Mouse (Mus musculus) limb, embryonic 11.5 days (tissue): ENCODE data around the gene Ccdc86. TPM values are rescaled to one million over a fixed set of nuclear protein-coding genes. Genes with fewer than 3 reads are reported as not detected.

Experiments
- ATAC-seq: fragments of 200-750 bp; cut with Nextera tagmentation; 2 replicates; pipeline ENCODE4 v1.8.0; 2017; ENCODE audit warnings: low read depth; ENCODE audit not compliant: insufficient number of reproducible peaks, low FRiP score, low TSS enrichment
- DNase-seq: peaks from one replicate; pipeline ENCODE4 v3.0.0-alpha.2; 2015; ENCODE audit warnings: low spot score
- H3K27ac ChIP-seq: fragments of 300-500 bp; sonication (generic); replicated peaks from 2 replicates; pipeline ENCODE4 v1.5.1; 2014; ENCODE audit warnings: low read depth, mild to moderate bottlenecking, low read length
- H3K27me3 ChIP-seq: fragments of 300-500 bp; sonication (generic); 2 replicates; pipeline ENCODE4 v1.6.1; 2014; ENCODE audit warnings: mild to moderate bottlenecking, low read length, mixed read lengths; ENCODE audit not compliant: control insufficient read depth, insufficient read depth
- H3K36me3 ChIP-seq: fragments of 300-500 bp; sonication (generic); 2 replicates; pipeline ENCODE4 v1.6.1; 2014; ENCODE audit warnings: mild to moderate bottlenecking, low read length, moderate library complexity, mixed read lengths; ENCODE audit not compliant: control insufficient read depth, insufficient read depth
- H3K4me1 ChIP-seq: fragments of 300-500 bp; sonication (generic); 2 replicates; pipeline ENCODE4 v1.6.1; 2014; ENCODE audit warnings: low read length, mixed read lengths; ENCODE audit not compliant: control insufficient read depth, insufficient read depth
- H3K4me2 ChIP-seq: fragments of 300-500 bp; sonication (generic); 2 replicates; pipeline ENCODE4 v1.6.1; 2014; ENCODE audit warnings: low read depth, mild to moderate bottlenecking, moderate library complexity; ENCODE audit not compliant: severe bottlenecking
- H3K4me3 ChIP-seq: fragments of 300-500 bp; sonication (generic); 2 replicates; pipeline ENCODE4 v1.5.1; 2014; ENCODE audit warnings: low read depth, low read length
- H3K9ac ChIP-seq: fragments of 300-500 bp; sonication (generic); 2 replicates; pipeline ENCODE4 v1.6.1; 2014; ENCODE audit warnings: mild to moderate bottlenecking, low read length
- H3K9me3 ChIP-seq: fragments of 300-500 bp; sonication (generic); 2 replicates; pipeline ENCODE4 v1.6.1; 2016; ENCODE audit warnings: low read length; ENCODE audit not compliant: control insufficient read depth
- WGBS: fragments of 180-500 bp; shearing (Covaris S2); extraction: QIAGEN DNeasy Blood & Tissue Kit; methylation state at CpG from one replicate; pipeline ENCODE4 v1.1.7; 2014; 5-methylcytosine and 5-hydroxymethylcytosine counted together
- polyA plus RNA-seq: library from polyadenylated mRNA; unstranded; fragments of >200 nt; fragmentation: Nextera tagmentation; extraction: Ambion mirVana; gene quantifications from 2 replicates; pipeline ENCODE4 v1.2.1, GENCODE M21; 2014

The Ccdc86 gene
- polyA plus RNA-seq, 1 experiment from 2014 or later: 32.3 TPM

- Histone ChIP-seq H3K9me3 (no peaks in the 10 kb centered on the region), H3K27me3 (no peaks in the 10 kb centered on the region), H3K4me2 (no peak overlapping the region), H3K9ac (no peak overlapping the region), H3K36me3 (peaks cover 17% of the 10 kb centered on the region), H3K4me1 (peaks cover 16% of the 10 kb centered on the region), H3K27ac (no peak overlapping the region), H3K4me3 (no peak overlapping the region)
- DNase-seq (no peak), ATAC-seq (no peak)
- WGBS: 84% methylated on average over 3 of the region's 3 CpGs
Measured at GRCm38 (mm10) chr19:10943955-10944354, 5.1 kb downstream of the Ccdc86 start.

DNA sequence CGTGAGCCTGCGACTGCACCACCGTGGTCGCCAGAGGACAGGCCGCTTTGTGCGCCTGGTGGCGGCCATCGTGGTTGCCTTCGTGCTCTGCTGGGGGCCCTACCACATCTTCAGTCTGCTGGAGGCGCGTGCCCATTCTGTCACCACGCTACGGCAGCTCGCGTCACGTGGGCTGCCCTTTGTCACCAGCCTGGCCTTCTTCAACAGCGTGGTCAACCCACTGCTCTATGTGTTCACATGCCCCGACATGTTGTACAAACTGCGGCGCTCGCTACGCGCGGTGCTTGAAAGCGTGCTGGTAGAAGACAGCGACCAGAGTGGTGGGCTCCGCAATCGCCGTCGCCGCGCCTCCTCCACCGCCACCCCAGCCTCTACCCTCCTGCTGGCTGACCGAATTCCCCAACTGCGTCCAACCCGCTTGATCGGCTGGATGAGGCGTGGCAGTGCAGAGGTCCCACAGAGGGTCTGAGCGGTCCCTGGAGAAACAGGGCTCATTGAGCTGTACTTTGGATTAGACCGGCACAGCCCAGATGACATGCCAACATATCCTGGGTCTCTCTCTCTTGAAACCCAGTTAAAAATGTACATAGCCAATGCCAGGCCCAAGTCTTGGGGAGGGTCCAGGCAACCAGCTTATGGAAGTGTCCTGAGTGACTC, 8.1 kb downstream of the Ccdc86 start:
- peak overlapping the region; percentile 81 for H3K9ac ChIP-seq
- no peaks in the 10 kb centered on the region for H3K27me3 ChIP-seq
- ATAC-seq: peak; percentile 81
- peak overlapping the region; percentile 88 for H3K4me2 ChIP-seq
- peak overlapping the region; percentile 38 for H3K4me3 ChIP-seq
- WGBS: 1% methylated on average over 40 of the region's 40 CpGs
- H3K4me1 ChIP-seq: 0 out of 2 replicates have a peak, but pooled peaks cover 4% of the 10 kb centered on the region
- peaks cover 17% of the 10 kb centered on the region for H3K36me3 ChIP-seq
- DNase-seq: peak; percentile 74
- H3K9me3 ChIP-seq: no peaks in the 10 kb centered on the region; the same call in 1 of the 2 replicates
- no peak overlapping the region for H3K27ac ChIP-seq

- Histone ChIP-seq H3K4me3 (peak overlapping the region; percentile 38), H3K9ac (peak overlapping the region; percentile 81), H3K4me2 (peak overlapping the region; percentile 88), H3K4me1 (0 out of 2 replicates have a peak, but pooled peaks cover 4% of the 10 kb centered on the region), H3K27me3 (no peaks in the 10 kb centered on the region), H3K36me3 (peaks cover 17% of the 10 kb centered on the region), H3K27ac (no peak overlapping the region), H3K9me3 (no peaks in the 10 kb centered on the region; the same call in 1 of the 2 replicates)
- peak; percentile 94 for DNase-seq
- ATAC-seq: peak; percentile 83
- WGBS: 17% methylated on average over 37 of the region's 37 CpGs
Measured at GRCm38 (mm10) chr19:10940097-10940800, 8.8 kb downstream of the Ccdc86 start.

DNA sequence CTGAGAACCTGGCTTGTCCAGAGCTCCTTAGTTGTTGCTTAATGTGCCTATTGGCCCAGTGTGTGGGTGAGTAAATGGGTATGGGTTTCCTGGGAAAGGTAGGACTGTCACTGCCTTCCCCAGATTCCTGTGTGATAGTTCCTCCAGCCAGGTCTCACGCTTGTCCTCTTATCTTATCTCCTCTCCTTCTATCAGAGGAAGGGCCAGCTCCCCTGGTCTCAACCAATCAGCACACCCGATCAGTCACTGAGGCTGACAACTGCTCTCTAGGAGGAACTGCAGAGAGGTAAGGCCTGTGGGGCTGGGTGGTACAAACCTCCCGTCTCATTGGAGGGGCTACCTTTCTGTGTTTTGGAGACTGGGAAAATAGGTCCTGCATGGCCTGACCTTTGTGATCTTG, 10.3 kb downstream of the Ccdc86 start:
- no peak overlapping the region for H3K4me3 ChIP-seq
- DNase-seq (no peak), ATAC-seq (no peak)
- H3K27me3 ChIP-seq: no peaks in the 10 kb centered on the region
- peaks cover 7% of the 10 kb centered on the region; the same call in 1 of the 2 replicates for H3K36me3 ChIP-seq
- no peak overlapping the region for H3K9ac ChIP-seq
- no peak overlapping the region for H3K4me2 ChIP-seq
- 43% methylated on average over 3 of the region's 3 CpGs for WGBS
- H3K9me3 ChIP-seq: no peaks in the 10 kb centered on the region; the same call in 1 of the 2 replicates
- no peak overlapping the region for H3K27ac ChIP-seq
- H3K4me1 ChIP-seq: 0 out of 2 replicates have a peak, but pooled peaks cover 4% of the 10 kb centered on the region

DNA sequence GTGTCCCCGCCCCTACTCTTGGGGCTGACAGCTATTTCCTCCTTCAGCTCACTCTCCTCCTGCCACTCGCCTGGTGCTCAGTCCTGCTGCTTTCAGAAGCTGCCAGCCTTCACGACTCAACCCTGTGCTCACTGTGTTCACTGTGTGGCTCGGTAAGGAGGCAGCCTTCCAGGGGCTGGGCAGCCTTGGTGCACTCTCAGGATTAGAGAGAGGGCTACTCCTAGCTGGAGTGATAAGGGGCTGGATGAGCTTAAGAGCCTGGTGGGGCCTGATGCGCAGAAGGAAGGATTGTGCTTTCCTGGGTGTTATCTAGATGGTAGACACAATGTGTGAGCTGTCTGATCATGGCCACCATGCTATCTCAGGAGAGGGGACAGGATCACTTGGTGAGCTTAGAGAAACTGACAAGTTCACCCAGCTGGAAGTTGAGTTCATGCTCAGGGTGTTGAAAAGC, 11.9 kb downstream of the Ccdc86 start, which contains the start of gene Ptgdr2:
Ptgdr2 (plus strand) TSS at position 51 of the 454 bp plus-strand sequence.
- DNase-seq (no peak), ATAC-seq (no peak)
- Histone ChIP-seq H3K4me1 (0 out of 2 replicates have a peak, but pooled peaks cover 4% of the 10 kb centered on the region), H3K27me3 (no peaks in the 10 kb centered on the region), H3K4me2 (no peak within 1 kb of the TSS), H3K4me3 (no peak within 1 kb of the TSS), H3K27ac (no peak within 1 kb of the TSS), H3K9ac (no peak within 1 kb of the TSS), H3K36me3 (no peaks in the 10 kb centered on the region), H3K9me3 (no peaks in the 10 kb centered on the region; the same call in 1 of the 2 replicates)
- 34% methylated on average over 5 of the region's 5 CpGs for WGBS

DNA sequence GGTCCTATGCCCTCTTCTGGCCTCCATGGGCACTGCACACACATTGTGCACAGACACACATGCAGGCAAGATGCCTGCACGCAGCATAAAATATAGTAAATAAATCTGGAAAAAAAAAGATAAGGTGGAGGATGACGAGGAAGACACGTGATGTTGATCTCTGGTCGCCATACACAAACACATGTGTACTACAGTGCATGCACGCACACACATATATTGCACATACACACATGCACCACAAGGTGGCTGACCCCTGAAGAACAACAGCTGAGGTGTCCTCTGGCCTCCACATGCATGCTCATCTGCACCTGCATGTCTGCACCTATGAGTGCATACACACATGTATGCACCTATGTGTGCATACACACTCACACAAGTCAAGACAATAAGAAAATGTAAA, 13.0 kb downstream of the Ccdc86 start:
- no peak for DNase-seq
- WGBS: 86% methylated on average over 5 of the region's 5 CpGs
- ATAC-seq: no peak
- no peaks in the 10 kb centered on the region for H3K36me3 ChIP-seq
- H3K27me3 ChIP-seq: no peaks in the 10 kb centered on the region
- no peaks in the 10 kb centered on the region; the same call in 1 of the 2 replicates for H3K9me3 ChIP-seq
- no peak overlapping the region for H3K4me2 ChIP-seq
- H3K27ac ChIP-seq: no peak overlapping the region
- no peak overlapping the region for H3K4me3 ChIP-seq
- 0 out of 2 replicates have a peak, but pooled peaks cover 3% of the 10 kb centered on the region for H3K4me1 ChIP-seq
- H3K9ac ChIP-seq: no peak overlapping the region

DNA sequence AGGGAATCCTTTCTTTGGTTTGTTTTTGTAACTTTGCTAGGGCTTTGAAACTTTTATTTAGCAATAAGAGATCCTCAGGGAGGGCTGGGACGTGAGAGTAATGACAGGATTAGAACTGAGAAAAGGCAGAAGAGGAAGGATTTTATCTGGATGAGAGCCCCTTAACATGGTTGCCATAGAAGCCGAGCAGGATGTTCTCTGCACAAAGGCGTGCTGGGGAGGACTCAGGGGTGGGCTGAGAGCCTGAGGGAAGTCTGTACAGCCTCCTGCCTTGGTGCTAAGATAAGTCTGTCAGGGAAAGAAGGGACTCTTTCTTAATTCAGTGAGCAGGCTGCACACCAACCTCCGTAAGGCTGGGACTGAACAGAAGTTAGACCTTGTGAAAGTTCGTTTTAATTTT, 14.0 kb downstream of the Ccdc86 start:
- no peak overlapping the region for H3K4me3 ChIP-seq
- no peaks in the 10 kb centered on the region; the same call in 1 of the 2 replicates for H3K9me3 ChIP-seq
- ATAC-seq (no peak), DNase-seq (no peak)
- H3K9ac ChIP-seq: no peak overlapping the region
- H3K27ac ChIP-seq: no peak overlapping the region
- no peaks in the 10 kb centered on the region for H3K4me1 ChIP-seq
- no peaks in the 10 kb centered on the region for H3K27me3 ChIP-seq
- WGBS: 70% methylated on average over 5 of the region's 5 CpGs
- no peaks in the 10 kb centered on the region for H3K36me3 ChIP-seq
- no peak overlapping the region for H3K4me2 ChIP-seq

GRCm38 (mm10) chr19:10930641-10931040, 18.4 kb downstream of the Ccdc86 start:
- no peaks in the 10 kb centered on the region for H3K27me3 ChIP-seq
- no peaks in the 10 kb centered on the region for H3K4me1 ChIP-seq
- ATAC-seq: no peak
- H3K4me3 ChIP-seq: no peak overlapping the region
- no peak overlapping the region for H3K9ac ChIP-seq
- no peak for DNase-seq
- H3K9me3 ChIP-seq: no peaks in the 10 kb centered on the region
- no peaks in the 10 kb centered on the region for H3K36me3 ChIP-seq
- 91% methylated on average over 2 of the region's 2 CpGs for WGBS
- no peak overlapping the region for H3K4me2 ChIP-seq
- H3K27ac ChIP-seq: no peak overlapping the region
